Mouse (Mus musculus) embryo, embryonic 11 days (tissue): ENCODE measurements around the gene Rnf207.

Experiments
- DNase-seq: peaks from one replicate; pipeline ENCODE4 v3.0.0-alpha.2; 2015

The Rnf207 gene

GRCm38 (mm10) chr4:152269967-152270366 lies 48.8 kb downstream of the Rnf207 start:
- DNase-seq, result no peak

GRCm38 (mm10) chr4:152267748-152268369 lies 50.9 kb downstream of the Rnf207 start:
- no peak for DNase-seq

- DNase-seq, result no peak
Measured at GRCm38 (mm10) chr4:152266236-152266895, 52.4 kb downstream of the Rnf207 start.

GRCm38 (mm10) chr4:152265791-152266190 lies 53.0 kb downstream of the Rnf207 start:
- DNase-seq, result no peak

- peak; percentile 34 for DNase-seq
Measured at GRCm38 (mm10) chr4:152264867-152265568, 53.8 kb downstream of the Rnf207 start.

- no peak for DNase-seq
Measured at GRCm38 (mm10) chr4:152264177-152264530, 54.6 kb downstream of the Rnf207 start.

GRCm38 (mm10) chr4:152263512-152264176 lies 55.1 kb downstream of the Rnf207 start:
- peak; percentile 65 for DNase-seq

GRCm38 (mm10) chr4:152263089-152263488 lies 55.7 kb downstream of the Rnf207 start:
- DNase-seq, result no peak

GRCm38 (mm10) chr4:152262187-152262586 lies 56.6 kb downstream of the Rnf207 start:
- no peak for DNase-seq

GRCm38 (mm10) chr4:152260451-152260850 lies 58.3 kb downstream of the Rnf207 start:
- DNase-seq, result no peak

- DNase-seq, result no peak
Measured at GRCm38 (mm10) chr4:152257070-152257469, 61.7 kb downstream of the Rnf207 start.
